Mouse (Mus musculus): ENCODE data around the gene Bsn. TPM values are rescaled to one million over a fixed set of nuclear protein-coding genes. Genes with fewer than 3 reads are reported as not detected.
"Not testable (repeated sequence)": the region's sequence is repeated elsewhere in the genome, so short reads cannot be mapped to it uniquely, and the experiment has no call there.

Gene Bsn
- polyA plus RNA-seq, 1 experiment = 0.44 TPM

- DNase-seq (ENCODE audit: low spot score) = no peak
Measured at GRCm38 (mm10) chr9:108196920-108197677, 6.9 kb upstream of the Bsn start.

- DNase-seq (ENCODE audit: low spot score) = not testable (repeated sequence)
Measured at GRCm38 (mm10) chr9:108196222-108196621, 6.0 kb upstream of the Bsn start.

GRCm38 (mm10) chr9:108189488-108189786, 747 bp downstream of the Bsn start:
- DNase-seq (ENCODE audit: low spot score) = no peak

GRCm38 (mm10) chr9:108189023-108189422, 1.2 kb downstream of the Bsn start:
- no peak for DNase-seq (ENCODE audit: low spot score)

GRCm38 (mm10) chr9:108188511-108188910, 1.7 kb downstream of the Bsn start:
- DNase-seq (ENCODE audit: low spot score) = no peak

GRCm38 (mm10) chr9:108187616-108188015, 2.6 kb downstream of the Bsn start:
- DNase-seq (ENCODE audit: low spot score) = no peak

- DNase-seq (ENCODE audit: low spot score) = no peak
Measured at GRCm38 (mm10) chr9:108185786-108186185, 4.4 kb downstream of the Bsn start.

- no peak for DNase-seq (ENCODE audit: low spot score)
Measured at GRCm38 (mm10) chr9:108183531-108183994, 6.6 kb downstream of the Bsn start.

GRCm38 (mm10) chr9:108182806-108183506, 7.2 kb downstream of the Bsn start:
- no peak for DNase-seq (ENCODE audit: low spot score)

GRCm38 (mm10) chr9:108178391-108178790, 11.8 kb downstream of the Bsn start:
- no peak for DNase-seq (ENCODE audit: low spot score)

GRCm38 (mm10) chr9:108175116-108175838, 14.9 kb downstream of the Bsn start:
- DNase-seq (ENCODE audit: low spot score) = no peak

- no peak for DNase-seq (ENCODE audit: low spot score)
Measured at GRCm38 (mm10) chr9:108172777-108173350, 17.3 kb downstream of the Bsn start.

- no peak for DNase-seq (ENCODE audit: low spot score)
Measured at GRCm38 (mm10) chr9:108169751-108170150, 20.4 kb downstream of the Bsn start.

GRCm38 (mm10) chr9:108165143-108165542, 25.0 kb downstream of the Bsn start:
- DNase-seq (ENCODE audit: low spot score) = no peak

- no peak for DNase-seq (ENCODE audit: low spot score)
Measured at GRCm38 (mm10) chr9:108163646-108164284, 26.4 kb downstream of the Bsn start.

- DNase-seq (ENCODE audit: low spot score) = no peak
Measured at GRCm38 (mm10) chr9:108157891-108158290, 32.3 kb downstream of the Bsn start.

- DNase-seq (ENCODE audit: low spot score) = no peak
Measured at GRCm38 (mm10) chr9:108157451-108157850, 32.7 kb downstream of the Bsn start.

GRCm38 (mm10) chr9:108156786-108157185, 33.4 kb downstream of the Bsn start:
- no peak for DNase-seq (ENCODE audit: low spot score)

- no peak for DNase-seq (ENCODE audit: low spot score)
Measured at GRCm38 (mm10) chr9:108154814-108155213, 35.4 kb downstream of the Bsn start.

- no peak for DNase-seq (ENCODE audit: low spot score)
Measured at GRCm38 (mm10) chr9:108153516-108154448, 36.4 kb downstream of the Bsn start.

- DNase-seq (ENCODE audit: low spot score) = no peak
Measured at GRCm38 (mm10) chr9:108150486-108150885, 39.7 kb downstream of the Bsn start.

Data from urinary bladder, adult 2 months (tissue).